Mouse (Mus musculus) MEL (cell line): ENCODE measurements around the gene Hp1bp3. TPM values are rescaled to one million over a fixed set of nuclear protein-coding genes. Genes with fewer than 3 reads are reported as not detected.

Experiments
- DNase-seq: peaks from one replicate; pipeline ENCODE4 v3.0.0; 2011; ENCODE audit warnings: low read depth, low spot score
- H3K27ac ChIP-seq: 2 replicates; pipeline ENCODE4 v1.5.1; 2012; ENCODE audit warnings: low read depth, mild to moderate bottlenecking, control low read depth, low read length, moderate library complexity; ENCODE audit not compliant: control insufficient read depth
- H3K27me3 ChIP-seq, 2 experiments: fragments of 150-350 bp in 1 of 2; sonication (generic) in 1 of 2; 2 replicates each; pipeline ENCODE4 v1.6.1; 2012; ENCODE audit warnings: low read length in 2 of 2, mild to moderate bottlenecking in 2 of 2, improper control_type of control experiment in 1 of 2, moderate library complexity in 1 of 2; ENCODE audit not compliant: insufficient read depth in 2 of 2, control insufficient read depth in 1 of 2
- H3K36me3 ChIP-seq, 2 experiments: 2 replicates each; pipeline ENCODE4 v1.6.1; 2012 to 2014; ENCODE audit warnings: low read length in 2 of 2, improper control_type of control experiment in 1 of 2, inconsistent platforms in 1 of 2, mild to moderate bottlenecking in 1 of 2; ENCODE audit not compliant: insufficient read depth in 2 of 2, control insufficient read depth in 1 of 2
- H3K4me1 ChIP-seq, 2 experiments: fragments of 150-350 bp in 1 of 2; sonication (generic) in 1 of 2; 2 replicates each; pipeline ENCODE4 v1.6.1; 2012; ENCODE audit warnings: low read length in 2 of 2, improper control_type of control experiment in 1 of 2, mild to moderate bottlenecking in 1 of 2; ENCODE audit not compliant: insufficient read depth in 2 of 2, control insufficient read depth in 1 of 2
- H3K4me3 ChIP-seq, 2 experiments: fragments of 150-350 bp in 1 of 2; sonication (generic) in 1 of 2; 2 replicates each; pipeline ENCODE4 v1.5.1; 2012; ENCODE audit warnings: low read depth in 2 of 2, low read length in 2 of 2, mild to moderate bottlenecking in 2 of 2, moderate library complexity in 2 of 2, control low read depth in 1 of 2, improper control_type of control experiment in 1 of 2; ENCODE audit not compliant: control insufficient read depth in 1 of 2, insufficient read depth in 1 of 2
- H3K79me2 ChIP-seq: 2 replicates; pipeline ENCODE4 v1.6.1; 2012; ENCODE audit warnings: mild to moderate bottlenecking, low read length, moderate library complexity; ENCODE audit not compliant: control insufficient read depth, poor library complexity, insufficient read depth
- H3K9ac ChIP-seq: 2 replicates; pipeline ENCODE4 v1.6.1; 2012; ENCODE audit warnings: low read depth, mild to moderate bottlenecking, control low read depth, low read length, moderate library complexity; ENCODE audit not compliant: control insufficient read depth, poor library complexity, severe bottlenecking
- H3K9me3 ChIP-seq: fragments of 150-350 bp; sonication (generic); replicated peaks from 2 replicates; pipeline ENCODE4 v1.6.1; 2012; ENCODE audit warnings: mild to moderate bottlenecking, low read length, improper control_type of control experiment, moderate library complexity; ENCODE audit not compliant: insufficient read depth
- E2F4 ChIP-seq: IDR thresholded peaks from 2 replicates; pipeline ENCODE4 v1.6.1; 2011; ENCODE audit warnings: low read depth, low read length, improper control_type of control experiment, borderline replicate concordance
- ELF1 ChIP-seq: IDR thresholded peaks from 2 replicates; pipeline ENCODE4 v1.6.1; 2014; ENCODE audit warnings: low read depth, mild to moderate bottlenecking, inconsistent platforms, low read length, improper control_type of control experiment, moderate library complexity
- EP300 ChIP-seq, 2 experiments: IDR thresholded peaks; 2 replicates each; pipeline ENCODE4 v1.6.1; 2011; ENCODE audit warnings: improper control_type of control experiment in 2 of 2, low read length in 2 of 2, low read depth in 1 of 2, mild to moderate bottlenecking in 1 of 2
- ETS1 ChIP-seq: IDR thresholded peaks from 2 replicates; pipeline ENCODE4 v1.6.1; 2012; ENCODE audit warnings: low read depth, mild to moderate bottlenecking, inconsistent platforms, low read length, improper control_type of control experiment, moderate library complexity
- JUND ChIP-seq: IDR thresholded peaks from 2 replicates; pipeline ENCODE4 v1.6.1; 2011; ENCODE audit warnings: low read depth, mild to moderate bottlenecking, improper control_type of control experiment, low read length
- MAFK ChIP-seq: IDR thresholded peaks from 2 replicates; pipeline ENCODE4 v1.6.1; 2011; ENCODE audit warnings: low read depth, mild to moderate bottlenecking, low read length, improper control_type of control experiment, borderline replicate concordance
- MYC ChIP-seq: IDR thresholded peaks from 2 replicates; pipeline ENCODE4 v1.6.1; 2011; ENCODE audit warnings: low read depth, mild to moderate bottlenecking, low read length, improper control_type of control experiment, moderate library complexity
- NRF1 ChIP-seq: IDR thresholded peaks from 2 replicates; pipeline ENCODE4 v1.6.1; 2014; ENCODE audit warnings: low read depth, mild to moderate bottlenecking, inconsistent platforms, low read length, improper control_type of control experiment, moderate library complexity; ENCODE audit not compliant: poor library complexity, insufficient read depth, severe bottlenecking
- RAD21 ChIP-seq: IDR thresholded peaks from 2 replicates; pipeline ENCODE4 v1.6.1; 2011; ENCODE audit warnings: mild to moderate bottlenecking, low read depth, low read length, improper control_type of control experiment
- RCOR1 ChIP-seq: IDR thresholded peaks from 2 replicates; pipeline ENCODE4 v1.6.1; 2012; ENCODE audit warnings: low read depth, mild to moderate bottlenecking, inconsistent platforms, low read length, improper control_type of control experiment
- TAL1 ChIP-seq: IDR thresholded peaks from 2 replicates; pipeline ENCODE4 v1.6.1; 2012; ENCODE audit warnings: mild to moderate bottlenecking, inconsistent platforms, low read length, moderate library complexity, mixed read lengths
- UBTF ChIP-seq: IDR thresholded peaks from 2 replicates; pipeline ENCODE4 v1.6.1; 2012; ENCODE audit warnings: low read depth, mild to moderate bottlenecking, inconsistent platforms, low read length, improper control_type of control experiment, moderate library complexity, borderline replicate concordance; ENCODE audit not compliant: insufficient read depth
- ZC3H11A ChIP-seq: IDR thresholded peaks from 2 replicates; pipeline ENCODE4 v1.6.1; 2012; ENCODE audit warnings: low read depth, mild to moderate bottlenecking, inconsistent platforms, low read length, improper control_type of control experiment
- ZKSCAN1 ChIP-seq: IDR thresholded peaks from 2 replicates; pipeline ENCODE4 v1.6.1; 2012; ENCODE audit warnings: low read depth, mild to moderate bottlenecking, inconsistent platforms, low read length, improper control_type of control experiment, moderate library complexity
- polyA plus RNA-seq, 2 experiments: library from polyadenylated mRNA; stranded (reverse) in 1 of 2; unstranded in 1 of 2; fragments of >175 nt in 1 of 2; fragments of >200 nt in 1 of 2; gene quantifications; 2 replicates each; pipeline versions ENCODE4 v1.2.1 to v1.2.4; 2012; ENCODE audit warnings: low replicate concordance in 2 of 2, low read depth in 1 of 2; ENCODE audit not compliant: insufficient read length in 2 of 2, insufficient read depth in 1 of 2, missing spikeins in 1 of 2
- total RNA-seq: library from RNA; depleted of rRNA; stranded (reverse); fragments of 300-350 nt; gene quantifications from 2 replicates; pipeline ENCODE4 v1.2.3, GENCODE M21; 2012

Gene Hp1bp3
- total and polyA plus RNA-seq, 3 experiments, result 45.1 to 74.0 TPM; not detected in 1

DNA sequence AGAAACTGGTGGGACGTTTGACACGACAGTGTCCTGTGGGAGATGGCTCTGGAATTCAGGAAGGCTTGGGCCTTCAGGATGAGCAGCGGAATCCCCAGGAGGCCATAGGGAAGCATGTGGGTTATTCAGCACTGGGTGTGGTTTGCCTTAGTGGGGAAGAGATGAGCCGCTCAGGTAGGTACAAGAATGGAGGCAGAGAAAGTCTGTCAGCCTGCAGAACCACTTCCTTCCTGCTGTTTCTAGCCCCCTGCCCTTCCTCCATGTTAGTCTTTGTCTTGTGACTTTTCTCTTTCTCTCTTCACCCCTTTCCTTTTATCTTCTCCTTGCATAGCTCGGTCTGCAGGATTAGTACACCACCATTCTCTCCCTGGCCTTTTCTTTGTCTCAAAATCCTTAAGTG lies 6.3 kb downstream of the Hp1bp3 start:
- TF ChIP-seq JUND (no peak), TAL1 (no peak)
- Histone ChIP-seq H3K4me1 (peaks cover 6 to 9% of the 10 kb centered on the region in 2 experiments), H3K9me3 (no peaks in the 10 kb centered on the region), H3K9ac (no peak overlapping the region), H3K27me3 (no peaks in the 10 kb centered on the region), H3K27ac (no peak overlapping the region), H3K4me3 (no peak overlapping the region), H3K79me2 (peaks cover 28% of the 10 kb centered on the region), H3K36me3 (peaks cover 14 to 29% of the 10 kb centered on the region in 2 experiments)
- DNase-seq, result no peak

DNA sequence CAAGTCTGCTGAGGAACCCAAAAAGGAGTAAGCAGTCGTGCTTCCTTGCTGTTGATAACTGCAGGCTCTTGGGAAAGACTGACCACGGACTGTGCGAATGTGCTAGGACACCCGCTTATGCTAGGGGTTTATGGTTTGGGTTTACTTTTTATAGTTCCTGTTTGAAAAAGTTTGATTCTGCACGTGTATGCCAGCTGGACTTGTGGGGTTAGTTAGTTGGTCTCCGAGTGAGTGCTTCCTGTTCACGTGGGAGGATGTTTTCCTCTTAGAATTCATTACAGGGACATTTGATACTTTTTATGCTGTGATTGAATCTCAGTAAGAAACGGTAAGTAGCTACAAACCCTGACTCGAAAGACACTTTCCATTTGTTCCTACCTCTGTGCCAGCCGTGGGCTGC lies 7.5 kb downstream of the Hp1bp3 start:
- Histone ChIP-seq H3K27me3 (no peaks in the 10 kb centered on the region), H3K79me2 (peaks cover 18% of the 10 kb centered on the region), H3K36me3 (peaks cover 11 to 36% of the 10 kb centered on the region in 2 experiments), H3K4me1 (peaks cover 3 to 8% of the 10 kb centered on the region in 2 experiments), H3K27ac (no peak overlapping the region), H3K9me3 (no peaks in the 10 kb centered on the region), H3K4me3 (no peak overlapping the region), H3K9ac (no peak overlapping the region)
- no peak for TF ChIP-seq EP300 (IDR thresholded peaks at IDR 0.05; ENCODE audit: low read depth in 1 of 2, low read length in 2 of 2)
- no peak for TF ChIP-seq ZC3H11A
- TF ChIP-seq ETS1, result no peak
- no peak for TF ChIP-seq RCOR1
- TF ChIP-seq MYC, result no peak
- TF ChIP-seq ELF1, result no peak
- TF ChIP-seq E2F4, result no peak
- no peak for TF ChIP-seq TAL1
- TF ChIP-seq RAD21, result no peak
- TF ChIP-seq ZKSCAN1, result no peak
- no peak for TF ChIP-seq UBTF
- TF ChIP-seq MAFK, result no peak
- TF ChIP-seq NRF1, result no peak
- DNase-seq, result no peak
